Mouse (Mus musculus): ENCODE results near the gene Tmem179.

Tmem179 gene

DNA sequence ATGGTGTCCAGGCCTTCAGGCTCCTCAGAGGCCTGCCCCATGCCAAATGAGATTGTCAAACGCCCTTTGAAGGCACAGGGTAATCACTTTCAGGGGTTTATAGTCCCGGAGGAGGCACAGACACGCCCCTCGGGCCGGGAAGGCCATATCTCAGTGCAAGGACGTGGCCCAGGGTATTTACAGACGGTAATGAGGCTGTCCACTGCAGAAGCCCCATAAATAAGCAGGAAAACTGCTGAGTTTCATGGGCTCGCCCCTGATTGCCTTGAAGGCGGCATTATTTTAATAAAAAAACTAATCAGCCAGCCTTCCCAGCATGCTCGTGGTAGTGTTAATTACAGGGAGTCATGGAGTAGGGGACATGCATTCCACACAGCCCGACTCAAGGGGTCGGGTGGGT, 54.1 kb downstream of the Tmem179 start:
- DNase-seq: no peak

DNA sequence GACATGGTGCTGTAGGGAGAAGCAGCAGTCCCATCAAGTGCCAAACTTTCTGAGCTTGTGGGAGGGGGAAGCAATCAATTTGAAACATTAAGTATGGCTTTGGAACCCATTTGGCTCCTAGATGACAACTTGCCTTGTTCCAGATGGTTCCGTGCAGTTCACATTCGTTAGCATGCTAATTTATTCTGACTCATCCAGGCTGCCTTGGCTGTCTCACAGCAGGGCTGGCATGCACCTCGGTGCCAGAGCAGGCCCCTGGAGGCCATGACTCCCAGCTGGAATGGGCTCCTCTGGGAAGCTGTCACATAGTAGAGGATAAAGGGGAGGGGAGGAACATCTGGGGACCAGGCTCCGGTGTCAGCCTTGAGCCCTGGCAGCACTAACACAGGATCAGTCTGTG, 58.7 kb downstream of the Tmem179 start:
- DNase-seq: no peak

DNA sequence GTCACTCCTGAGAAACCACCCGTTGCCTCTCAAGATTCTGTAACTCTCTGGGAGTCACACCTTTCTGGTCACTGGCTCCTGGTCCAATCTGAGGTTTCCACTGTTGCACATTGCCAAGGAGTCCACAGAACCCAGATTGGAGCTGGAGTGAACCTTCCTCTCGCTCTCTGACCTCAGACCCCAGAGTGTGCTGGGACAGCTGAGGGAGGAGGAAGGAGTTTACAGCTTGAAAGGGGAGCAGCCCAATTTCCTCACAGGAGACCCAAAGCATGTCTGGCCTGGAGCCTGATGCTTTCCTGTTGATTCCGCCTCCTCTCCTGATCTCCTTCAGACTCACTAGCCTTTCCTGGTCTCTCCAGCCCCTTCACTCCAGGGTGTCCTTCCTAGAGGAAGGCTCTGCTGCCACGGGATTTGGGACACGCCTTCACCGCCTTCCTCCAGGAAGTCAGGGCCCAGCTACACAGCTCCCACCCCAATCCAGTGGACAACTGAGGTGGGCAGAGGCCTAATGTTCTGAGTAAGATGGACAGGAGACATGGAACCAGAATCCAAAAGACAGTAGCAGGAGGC, 60.3 kb downstream of the Tmem179 start:
- DNase-seq: peak; percentile 36

DNA sequence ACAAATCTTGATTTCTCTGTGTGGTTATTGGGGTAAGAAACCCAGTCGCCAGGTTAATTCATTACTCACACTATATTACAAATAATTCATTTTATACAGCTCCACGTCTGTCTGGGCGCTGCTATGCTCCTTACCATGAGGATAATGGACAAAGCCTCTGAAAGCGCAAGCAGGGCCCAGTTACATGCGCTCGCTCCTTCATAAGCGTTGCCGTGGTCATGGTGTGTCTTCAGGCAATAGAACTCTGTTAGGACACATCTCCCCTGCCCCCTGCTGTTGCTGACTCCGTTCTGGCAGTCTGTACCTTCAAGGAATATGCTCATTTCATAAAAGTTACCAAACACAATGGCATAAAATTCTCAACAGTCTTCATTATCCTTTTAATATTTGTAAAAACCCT, 64.7 kb downstream of the Tmem179 start:
- no peak for DNase-seq

DNA sequence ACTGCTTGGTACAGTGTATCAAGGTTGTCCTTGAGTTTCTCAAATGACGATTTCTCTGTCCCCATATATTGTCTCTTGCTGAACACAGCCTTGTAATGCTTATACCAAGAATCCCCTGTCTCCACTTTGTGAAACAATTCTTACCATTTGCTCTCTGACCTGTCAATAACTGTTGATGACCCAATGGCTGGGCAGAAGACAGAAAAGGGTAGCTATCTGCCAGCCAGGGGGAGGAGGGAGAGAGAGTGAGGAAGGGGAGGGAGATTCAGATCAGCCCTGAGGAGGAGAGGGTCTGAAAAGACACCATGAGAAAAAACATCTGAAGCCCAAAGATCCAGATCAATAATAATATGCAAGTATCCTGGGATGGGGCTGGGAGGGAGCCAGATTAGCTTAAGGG, 65.2 kb downstream of the Tmem179 start:
- no peak for DNase-seq

DNA sequence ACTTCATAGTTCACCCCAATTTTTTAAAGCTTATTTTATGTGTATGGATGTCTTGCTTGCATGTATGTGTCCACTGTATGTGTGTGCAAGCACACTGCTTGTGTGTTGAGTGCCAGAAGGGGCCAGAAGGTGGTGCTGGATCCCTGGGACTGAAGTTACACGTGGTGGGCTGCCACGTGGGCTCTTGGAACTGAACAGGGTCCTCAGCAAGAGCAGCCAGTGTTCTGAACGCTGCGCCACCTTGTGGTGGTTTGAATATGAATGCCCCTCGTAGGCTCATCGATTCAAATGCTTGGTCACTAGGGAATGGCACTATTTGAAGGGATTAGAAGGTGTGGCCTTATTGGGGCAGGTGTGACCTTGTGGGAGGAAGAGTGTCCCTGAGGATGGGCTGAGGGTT, 65.7 kb downstream of the Tmem179 start:
- DNase-seq: peak; percentile 36

Measured in kidney, postnatal 14 days (tissue).